Mouse (Mus musculus) kidney, postnatal 0 days (tissue): ENCODE data around the gene Myh6. TPM values are rescaled to one million over a fixed set of nuclear protein-coding genes. Genes with fewer than 3 reads are reported as not detected.
A peak's percentile ranks its signal among the peaks of the same experiment; 100 is the strongest.

Experiments used
- ATAC-seq: fragments of 200-750 bp; cut with Nextera tagmentation; replicated peaks from 2 replicates; pipeline ENCODE4 v1.8.0; 2017; ENCODE audit warnings: low read depth, moderate number of reproducible peaks, moderate TSS enrichment, moderate library complexity; ENCODE audit not compliant: low FRiP score
- DNase-seq: peaks from one replicate; pipeline ENCODE4 v3.0.0-alpha.2; 2016; ENCODE audit warnings: low spot score
- H3K27ac ChIP-seq: fragments of 300-500 bp; sonication (generic); 2 replicates; pipeline ENCODE4 v1.5.1; 2014; ENCODE audit warnings: mild to moderate bottlenecking
- H3K27me3 ChIP-seq: fragments of 300-500 bp; sonication (generic); 2 replicates; pipeline ENCODE4 v1.6.1; 2014; ENCODE audit warnings: low read length, mixed read lengths; ENCODE audit not compliant: insufficient read depth
- H3K36me3 ChIP-seq: fragments of 300-500 bp; sonication (generic); 2 replicates; pipeline ENCODE4 v1.6.1; 2014; ENCODE audit warnings: low read length, mixed read lengths; ENCODE audit not compliant: insufficient read depth
- H3K4me1 ChIP-seq: fragments of 300-500 bp; sonication (generic); replicated peaks from 2 replicates; pipeline ENCODE4 v1.6.1; 2014; ENCODE audit warnings: antibody characterized with exemption, low read length, mixed read lengths; ENCODE audit not compliant: insufficient read depth
- H3K4me2 ChIP-seq: fragments of 300-500 bp; sonication (generic); 2 replicates; pipeline ENCODE4 v1.6.1; 2014; ENCODE audit warnings: mild to moderate bottlenecking, low read length, moderate library complexity, mixed read lengths
- H3K4me3 ChIP-seq: fragments of 300-500 bp; sonication (generic); replicated peaks from 2 replicates; pipeline ENCODE4 v1.5.1; 2014; ENCODE audit warnings: low read depth, low read length
- H3K9ac ChIP-seq: fragments of 300-500 bp; sonication (generic); 2 replicates; pipeline ENCODE4 v1.6.1; 2014; ENCODE audit warnings: low read depth, low read length
- H3K9me3 ChIP-seq: fragments of 300-500 bp; sonication (generic); replicated peaks from 2 replicates; pipeline ENCODE4 v1.6.1; 2016; ENCODE audit warnings: low read length, inconsistent platforms, mixed read lengths
- CTCF ChIP-seq: IDR thresholded peaks from 2 replicates; pipeline ENCODE4 v1.5.1; 2016; ENCODE audit warnings: antibody characterized with exemption, low read depth, mild to moderate bottlenecking, moderate library complexity
- WGBS: fragments of 180-500 bp; shearing (Covaris S2); extraction: QIAGEN DNeasy Blood & Tissue Kit; methylation state at CpG from one replicate; pipeline ENCODE4 v1.1.7; 2014; 5-methylcytosine and 5-hydroxymethylcytosine counted together
- polyA plus RNA-seq: library from polyadenylated mRNA; unstranded; fragments of >200 nt; fragmentation: Nextera tagmentation; extraction: Ambion mirVana; gene quantifications from 2 replicates; pipeline ENCODE4 v1.2.1, GENCODE M21; 2015

Gene Myh6
- polyA plus RNA-seq, 1 experiment from 2014 or later, result 0.62 TPM

GRCm38 (mm10) chr14:54924641-54925348 lies 41.9 kb downstream of the Myh6 start:
- Histone ChIP-seq H3K36me3 (0 out of 2 replicates have a peak, but pooled peaks cover under 1% of the 10 kb centered on the region), H3K27ac (peak overlapping the region; percentile 95), H3K4me1 (peaks cover 22% of the 10 kb centered on the region), H3K4me2 (peak overlapping the region; percentile 88), H3K9me3 (no peaks in the 10 kb centered on the region), H3K27me3 (no peaks in the 10 kb centered on the region), H3K4me3 (peak overlapping the region; percentile 48), H3K9ac (peak overlapping the region; percentile 80; the same call in 1 of the 2 replicates)
- no peak for TF ChIP-seq CTCF
- peak; percentile 89 for DNase-seq
- ATAC-seq, result peak; percentile 47
- whole genome bisulfite sequencing, result 31% methylated on average over 7 of the region's 7 CpGs

GRCm38 (mm10) chr14:54920076-54920685 lies 46.5 kb downstream of the Myh6 start:
- Histone ChIP-seq H3K36me3 (peaks cover 23% of the 10 kb centered on the region; the same call in 1 of the 2 replicates), H3K27me3 (no peaks in the 10 kb centered on the region), H3K9ac (no peak overlapping the region), H3K9me3 (no peaks in the 10 kb centered on the region), H3K4me1 (peaks cover 11% of the 10 kb centered on the region), H3K4me3 (no peak overlapping the region), H3K27ac (no peak overlapping the region), H3K4me2 (no peak overlapping the region)
- TF ChIP-seq CTCF, result no peak
- DNase-seq (no peak), ATAC-seq (no peak)
- WGBS, result 83% methylated on average over 16 of the region's 16 CpGs

GRCm38 (mm10) chr14:54913343-54913742 lies 53.4 kb downstream of the Myh6 start:
- Histone ChIP-seq H3K9ac (peak overlapping the region; percentile 87), H3K27me3 (no peaks in the 10 kb centered on the region), H3K27ac (no peak overlapping the region), H3K36me3 (peaks cover 21% of the 10 kb centered on the region; the same call in 1 of the 2 replicates), H3K4me1 (no peaks in the 10 kb centered on the region; the same call in 1 of the 2 replicates), H3K9me3 (no peaks in the 10 kb centered on the region), H3K4me3 (peak overlapping the region; percentile 91), H3K4me2 (peak overlapping the region; percentile 99)
- DNase-seq (no peak), ATAC-seq (no peak)
- no peak for TF ChIP-seq CTCF
- WGBS, result 13% methylated on average over 10 of the region's 10 CpGs

- Histone ChIP-seq H3K27ac (peak within 1 kb of the TSS; percentile 31; the same call in 1 of the 2 replicates), H3K4me2 (peak within 1 kb of the TSS; percentile 99), H3K36me3 (peaks cover 21% of the 10 kb centered on the region; the same call in 1 of the 2 replicates), H3K9me3 (no peaks in the 10 kb centered on the region), H3K9ac (peak within 1 kb of the TSS; percentile 87), H3K4me3 (peak within 1 kb of the TSS; percentile 91), H3K4me1 (no peaks in the 10 kb centered on the region; the same call in 1 of the 2 replicates), H3K27me3 (no peaks in the 10 kb centered on the region)
- no peak for TF ChIP-seq CTCF
- ATAC-seq (peak; percentile 68), DNase-seq (peak; percentile 94)
- WGBS, result under 1% methylated on average over 28 of the region's 28 CpGs
These were observed 53.8 kb downstream of the Myh6 start, which contains the start of gene Slc22a17 for GRCm38 (mm10) chr14:54912886-54913285. Gene Slc22a17 (minus strand): TSS chr14:54913132.

- ATAC-seq (peak; percentile 52), DNase-seq (peak; percentile 38)
- peak overlapping the region; percentile 91 for H3K4me3 ChIP-seq
- peaks cover 23% of the 10 kb centered on the region for H3K36me3 ChIP-seq
- peak overlapping the region; percentile 31; the same call in 1 of the 2 replicates for H3K27ac ChIP-seq
- no peak for TF ChIP-seq CTCF
- H3K4me2 ChIP-seq, result peak overlapping the region; percentile 99
- no peaks in the 10 kb centered on the region for H3K27me3 ChIP-seq
- 1% methylated on average over 60 of the region's 69 CpGs for WGBS
- H3K9ac ChIP-seq, result peak overlapping the region; percentile 87
- no peaks in the 10 kb centered on the region for H3K9me3 ChIP-seq
- no peaks in the 10 kb centered on the region; the same call in 1 of the 2 replicates for H3K4me1 ChIP-seq
These were observed 54.4 kb downstream of the Myh6 start for GRCm38 (mm10) chr14:54912109-54912850.

- Histone ChIP-seq H3K27me3 (no peaks in the 10 kb centered on the region), H3K27ac (no peak overlapping the region), H3K4me2 (no peak overlapping the region), H3K9ac (no peak overlapping the region), H3K4me1 (no peaks in the 10 kb centered on the region; the same call in 1 of the 2 replicates), H3K4me3 (no peak overlapping the region), H3K9me3 (no peaks in the 10 kb centered on the region), H3K36me3 (peaks cover 21% of the 10 kb centered on the region)
- DNase-seq, result no peak
- no peak for TF ChIP-seq CTCF
- WGBS, result 51% methylated on average over 7 of the region's 7 CpGs
- ATAC-seq, result no peak
These were observed 58.0 kb downstream of the Myh6 start for GRCm38 (mm10) chr14:54908682-54909081.
